Mouse (Mus musculus): ENCODE measurements around the gene Tmem95. TPM values are rescaled to one million over a fixed set of nuclear protein-coding genes. Genes with fewer than 3 reads are reported as not detected.

Tmem95 gene
- polyA plus RNA-seq, 1 experiment, result not detected

DNA sequence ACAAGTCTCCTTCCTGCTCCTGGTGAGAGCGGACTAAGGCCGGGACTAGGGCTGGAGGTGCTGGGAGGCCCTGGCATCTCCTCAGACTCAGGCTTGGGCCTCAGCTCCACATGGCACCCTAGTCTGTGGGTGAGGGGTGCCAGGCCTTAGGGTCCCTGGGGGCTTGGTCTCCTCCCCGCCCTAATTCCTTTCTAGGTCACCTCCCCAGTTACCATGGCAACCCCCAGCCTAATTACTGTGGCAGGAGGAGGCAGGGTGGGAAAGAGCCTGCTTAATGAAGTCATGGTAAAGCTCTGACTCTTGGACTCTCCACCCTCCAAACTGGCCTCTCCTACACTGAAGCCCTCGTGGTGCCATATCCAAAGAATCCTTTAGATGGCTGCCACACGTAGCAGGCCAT, 49.0 kb downstream of the Tmem95 start:
- Histone ChIP-seq H3ac (ENCODE audit: control insufficient read depth, insufficient read length, low read depth) (no peak overlapping the region), H3K36me3 (ENCODE audit: control insufficient read depth, insufficient read depth) (peaks cover 22% of the 10 kb centered on the region), H3K79me2 (ENCODE audit: control insufficient read depth, insufficient read depth) (no peaks in the 10 kb centered on the region), H3K4me3 (ENCODE audit: insufficient read depth, poor library complexity, severe bottlenecking) (no peak overlapping the region), H3K79me3 (ENCODE audit: low read depth) (no peaks in the 10 kb centered on the region), H3K27me3 (ENCODE audit: control insufficient read depth, insufficient read depth, insufficient read length) (no peaks in the 10 kb centered on the region)
- no peak for TF ChIP-seq FOSL1 (IDR thresholded peaks at IDR 0.05; ENCODE audit: insufficient read depth, low read length, poor library complexity, severe bottlenecking)
- TF ChIP-seq CEBPB (IDR thresholded peaks at IDR 0.05; ENCODE audit: low read depth), result no peak
- no peak for TF ChIP-seq MAX (IDR thresholded peaks at IDR 0.05)
- no peak for TF ChIP-seq CTCF (IDR thresholded peaks at IDR 0.05; ENCODE audit: control insufficient read depth, insufficient read depth, insufficient read length)
- TF ChIP-seq USF1 (IDR thresholded peaks at IDR 0.05; ENCODE audit: low read depth), result no peak
- TF ChIP-seq MYOG (IDR thresholded peaks at IDR 0.05; ENCODE audit: control insufficient read depth, extremely low read depth, insufficient read length), result no peak
- no peak for TF ChIP-seq MYOD1 (IDR thresholded peaks at IDR 0.05; ENCODE audit: control insufficient read depth, insufficient read length, low read depth)

Small RNA genes lying within 50 kb of the gene (microRNA-seq; reads per million reads assigned to microRNA genes)
- not detected for gene Mir6924 (ENCODE audit: borderline microRNAs expressed)

Other genes with a start within 250 kb of the Tmem95 start
- gene Fxr2, start 245.0 kb downstream of the Tmem95 start, polyA plus RNA-seq (2012; fragmentation: generic; extraction: Trizol), result 96.0 TPM
- 0.08 TPM for gene Sox15, start 222.7 kb downstream of the Tmem95 start, polyA plus RNA-seq (2012; fragmentation: generic; extraction: Trizol)
- gene Mpdu1, start 215.4 kb downstream of the Tmem95 start, polyA plus RNA-seq (2012; fragmentation: generic; extraction: Trizol), result 95.8 TPM
- 1.5 TPM for gene Cd68, start 211.9 kb downstream of the Tmem95 start, polyA plus RNA-seq (2012; fragmentation: generic; extraction: Trizol)
- gene Eif4a1, start 205.6 kb downstream of the Tmem95 start, polyA plus RNA-seq (2012; fragmentation: generic; extraction: Trizol), result 1,304 TPM
- gene Senp3, start 195.9 kb downstream of the Tmem95 start, polyA plus RNA-seq (2012; fragmentation: generic; extraction: Trizol), result 89.0 TPM
- 0.28 TPM for gene Tnfsf13, start 192.2 kb downstream of the Tmem95 start, polyA plus RNA-seq (2012; fragmentation: generic; extraction: Trizol)
- gene Tnfsf12, start 182.2 kb downstream of the Tmem95 start, polyA plus RNA-seq (2012; fragmentation: generic; extraction: Trizol), result 6.4 TPM
- 1.5 TPM for gene Tnfsfm13, start 181.9 kb downstream of the Tmem95 start, polyA plus RNA-seq (2012; fragmentation: generic; extraction: Trizol)
- gene Polr2a, start 119.4 kb downstream of the Tmem95 start, polyA plus RNA-seq (2012; fragmentation: generic; extraction: Trizol), result 84.2 TPM
- 0.08 TPM for gene Slc35g3, start 116.0 kb downstream of the Tmem95 start, polyA plus RNA-seq (2012; fragmentation: generic; extraction: Trizol)
- 3.0 TPM for gene Zbtb4, start 112.1 kb downstream of the Tmem95 start, polyA plus RNA-seq (2012; fragmentation: generic; extraction: Trizol)
- 37.7 TPM for gene Chrnb1, start 82.1 kb downstream of the Tmem95 start, polyA plus RNA-seq (2012; fragmentation: generic; extraction: Trizol)
- 4.2 TPM for gene Fgf11, start 76.2 kb downstream of the Tmem95 start, polyA plus RNA-seq (2012; fragmentation: generic; extraction: Trizol)
- 0.32 TPM for gene Tmem102, start 72.4 kb downstream of the Tmem95 start, polyA plus RNA-seq (2012; fragmentation: generic; extraction: Trizol)
- not detected for gene Gm39566, start 62.7 kb downstream of the Tmem95 start, polyA plus RNA-seq (2012; fragmentation: generic; extraction: Trizol)
- gene Spem2, start 59.6 kb downstream of the Tmem95 start, polyA plus RNA-seq (2012; fragmentation: generic; extraction: Trizol), result not detected
- gene Spem1, start 55.8 kb downstream of the Tmem95 start, polyA plus RNA-seq (2012; fragmentation: generic; extraction: Trizol), result not detected
- gene Nlgn2, start 40.2 kb downstream of the Tmem95 start, polyA plus RNA-seq (2012; fragmentation: generic; extraction: Trizol), result 10.7 TPM
- gene Tmem256, start 39.5 kb downstream of the Tmem95 start, polyA plus RNA-seq (2012; fragmentation: generic; extraction: Trizol), result 260 TPM
- 82.7 TPM for gene Plscr3, start 31.6 kb downstream of the Tmem95 start, polyA plus RNA-seq (2012; fragmentation: generic; extraction: Trizol)
- gene Tnk1, start 19.3 kb downstream of the Tmem95 start, polyA plus RNA-seq (2012; fragmentation: generic; extraction: Trizol), result not detected
- 17.2 TPM for gene Kctd11, start 3.4 kb upstream of the Tmem95 start, polyA plus RNA-seq (2012; fragmentation: generic; extraction: Trizol)
- gene Acap1, start 17.5 kb upstream of the Tmem95 start, polyA plus RNA-seq (2012; fragmentation: generic; extraction: Trizol), result 0.21 TPM
- gene 2810408A11Rik, start 23.0 kb upstream of the Tmem95 start, polyA plus RNA-seq (2012; fragmentation: generic; extraction: Trizol), result 2.4 TPM
- gene Neurl4, start 23.1 kb upstream of the Tmem95 start, polyA plus RNA-seq (2012; fragmentation: generic; extraction: Trizol), result 38.4 TPM
- 37.3 TPM for gene Gps2, start 35.9 kb upstream of the Tmem95 start, polyA plus RNA-seq (2012; fragmentation: generic; extraction: Trizol)
- gene Eif5a, start 43.9 kb upstream of the Tmem95 start, polyA plus RNA-seq (2012; fragmentation: generic; extraction: Trizol), result 2,142 TPM
- 0.02 TPM for gene Ybx2, start 57.8 kb upstream of the Tmem95 start, polyA plus RNA-seq (2012; fragmentation: generic; extraction: Trizol)
- 0.53 TPM for gene Slc2a4, start 70.2 kb upstream of the Tmem95 start, polyA plus RNA-seq (2012; fragmentation: generic; extraction: Trizol)
- 0.06 TPM for gene Cldn7, start 86.8 kb upstream of the Tmem95 start, polyA plus RNA-seq (2012; fragmentation: generic; extraction: Trizol)
- 141 TPM for gene Ctdnep1, start 103.1 kb upstream of the Tmem95 start, polyA plus RNA-seq (2012; fragmentation: generic; extraction: Trizol)
- gene Elp5, start 104.5 kb upstream of the Tmem95 start, polyA plus RNA-seq (2012; fragmentation: generic; extraction: Trizol), result 111 TPM
- 362 TPM for gene Gabarap, start 113.1 kb upstream of the Tmem95 start, polyA plus RNA-seq (2012; fragmentation: generic; extraction: Trizol)
- 93.4 TPM for gene Phf23, start 117.8 kb upstream of the Tmem95 start, polyA plus RNA-seq (2012; fragmentation: generic; extraction: Trizol)
- 36.4 TPM for gene Dvl2, start 122.6 kb upstream of the Tmem95 start, polyA plus RNA-seq (2012; fragmentation: generic; extraction: Trizol)
- 87.8 TPM for gene Acadvl, start 137.4 kb upstream of the Tmem95 start, polyA plus RNA-seq (2012; fragmentation: generic; extraction: Trizol)
- 25.3 TPM for gene Dlg4, start 138.9 kb upstream of the Tmem95 start, polyA plus RNA-seq (2012; fragmentation: generic; extraction: Trizol)
- 4.0 TPM for gene Asgr1, start 176.1 kb upstream of the Tmem95 start, polyA plus RNA-seq (2012; fragmentation: generic; extraction: Trizol)
- 1.3 TPM for gene Asgr2, start 214.6 kb upstream of the Tmem95 start, polyA plus RNA-seq (2012; fragmentation: generic; extraction: Trizol)